Mouse (Mus musculus): ENCODE data around the gene Slc6a16.

Gene Slc6a16

GRCm38 (mm10) chr7:45240633-45241388, at the start of gene Slc6a16:
Gene Slc6a16 (plus strand): TSS chr7:45241085.
- peak; percentile 58 for DNase-seq (ENCODE audit: low spot score)

DNA sequence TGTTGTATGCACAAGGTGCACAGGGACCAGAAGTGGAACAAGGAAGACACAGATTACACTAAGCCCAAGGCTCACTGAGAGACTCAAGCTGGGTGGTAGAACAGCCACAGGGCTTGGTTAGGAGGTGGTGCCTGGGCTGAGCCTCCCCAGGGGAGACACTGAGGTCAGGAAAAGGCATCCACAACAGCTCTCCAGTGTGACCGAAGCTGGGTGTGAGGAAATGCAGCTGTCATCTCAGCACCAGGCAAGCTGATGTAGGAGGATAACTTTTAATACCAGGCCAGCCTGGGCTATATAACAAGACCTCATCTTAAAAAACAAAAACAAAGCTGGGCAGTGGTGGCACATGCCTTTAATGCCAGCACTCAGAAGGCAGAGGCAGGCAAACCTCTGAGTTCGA, 49.7 kb upstream of the Slc6a16 start:
- DNase-seq (ENCODE audit: low spot score), result no peak

GRCm38 (mm10) chr7:45191803-45192363, 49.0 kb upstream of the Slc6a16 start:
- no peak for DNase-seq (ENCODE audit: low spot score)

- no peak for DNase-seq (ENCODE audit: low spot score)
These were observed 48.1 kb upstream of the Slc6a16 start for GRCm38 (mm10) chr7:45192585-45193310.

GRCm38 (mm10) chr7:45193406-45193805, 47.5 kb upstream of the Slc6a16 start:
- DNase-seq (ENCODE audit: low spot score), result no peak

- no peak for DNase-seq (ENCODE audit: low spot score)
These were observed 46.8 kb upstream of the Slc6a16 start for GRCm38 (mm10) chr7:45193871-45194785.

DNA sequence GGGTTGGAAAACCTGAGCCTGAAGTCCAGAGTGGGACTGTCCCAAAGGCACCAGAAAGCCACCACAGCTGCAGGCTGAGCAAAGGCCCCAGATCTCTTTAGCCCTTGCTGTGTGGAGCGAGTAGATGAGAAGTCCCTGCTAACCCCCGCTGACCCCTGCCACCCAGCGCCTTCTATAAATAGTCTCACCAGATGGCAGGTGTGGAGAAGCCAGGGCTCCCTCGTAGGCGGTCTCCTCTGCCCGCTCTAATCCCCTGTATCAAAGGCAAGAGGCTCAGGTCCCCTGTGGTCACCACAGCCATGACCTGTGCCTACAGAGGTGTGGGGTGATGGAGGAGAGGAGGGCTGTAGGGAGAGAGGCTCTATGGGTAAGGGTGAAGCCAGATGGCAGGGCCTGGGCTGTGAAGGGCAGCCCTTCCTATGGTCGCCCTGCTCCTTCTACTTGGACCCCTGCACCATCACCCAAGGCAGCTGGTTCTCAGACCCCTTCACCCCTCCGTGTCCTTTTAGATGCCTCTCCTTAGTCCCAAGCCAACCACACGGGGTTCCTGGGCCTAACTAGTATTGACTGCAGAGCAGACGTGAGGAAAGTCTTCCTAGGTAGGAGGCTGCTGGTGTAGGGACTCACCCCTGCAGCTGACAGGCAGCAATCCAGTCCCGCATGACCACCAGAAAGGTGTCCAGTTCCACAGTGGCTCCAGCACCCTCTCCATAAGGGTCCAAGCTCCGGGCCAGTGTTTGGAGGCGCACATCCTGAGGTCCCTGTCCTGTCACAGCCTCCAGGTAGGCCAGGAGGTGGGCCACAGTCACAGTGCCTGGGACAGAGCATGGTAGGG, 45.3 kb upstream of the Slc6a16 start:
- no peak for DNase-seq (ENCODE audit: low spot score)

GRCm38 (mm10) chr7:45196176-45196535, 44.7 kb upstream of the Slc6a16 start:
- DNase-seq (ENCODE audit: low spot score), result no peak

GRCm38 (mm10) chr7:45196994-45197393, 43.9 kb upstream of the Slc6a16 start:
- no peak for DNase-seq (ENCODE audit: low spot score)

DNA sequence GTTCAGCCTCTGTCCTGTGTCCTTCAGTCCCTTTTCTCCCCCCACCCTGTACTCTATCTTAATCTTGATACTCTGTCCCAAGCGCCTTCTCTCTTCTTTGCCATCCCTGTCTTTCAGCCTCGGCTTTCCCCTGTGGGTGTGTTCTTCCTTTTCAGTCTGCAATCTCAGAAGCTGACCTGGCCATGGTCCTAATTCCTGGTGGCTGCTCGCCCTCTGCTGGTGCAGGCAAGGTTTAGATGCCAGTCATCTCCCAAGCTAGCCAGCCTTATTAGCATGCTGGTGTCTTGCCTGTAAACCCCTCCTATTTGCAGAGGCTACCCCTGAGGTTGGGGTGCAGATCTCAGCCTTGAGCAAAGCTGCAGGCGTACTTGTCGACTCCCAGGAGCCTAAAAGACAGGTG, 42.5 kb upstream of the Slc6a16 start:
- peak; percentile 75 for DNase-seq (ENCODE audit: low spot score)

- no peak for DNase-seq (ENCODE audit: low spot score)
These were observed 41.9 kb upstream of the Slc6a16 start for GRCm38 (mm10) chr7:45198961-45199360.

DNA sequence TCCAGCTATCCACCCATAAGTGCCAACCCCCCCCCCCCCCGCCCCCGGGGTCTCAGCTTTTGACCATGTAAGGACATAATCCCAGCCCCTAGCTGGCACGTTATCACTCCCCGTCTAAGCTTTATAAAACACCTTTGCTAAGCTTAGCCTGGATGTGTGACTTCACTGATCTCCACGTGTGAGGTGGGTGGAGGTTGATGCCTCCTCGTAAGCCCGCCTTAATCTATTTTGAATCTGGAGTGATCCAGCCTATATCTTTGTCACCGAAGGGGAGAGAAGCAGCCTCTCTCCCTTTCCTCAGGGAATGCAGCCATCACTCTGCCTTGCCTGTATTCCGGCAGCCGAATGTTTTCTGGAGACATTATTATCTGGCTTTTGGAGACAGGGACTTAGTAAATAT, 38.2 kb upstream of the Slc6a16 start:
- DNase-seq (ENCODE audit: low spot score), result no peak

- peak; percentile 91 for DNase-seq (ENCODE audit: low spot score)
These were observed 36.3 kb upstream of the Slc6a16 start, which contains the start of gene Ccdc155 for GRCm38 (mm10) chr7:45204380-45205143. Gene Ccdc155 (minus strand): TSS chr7:45204892.

DNA sequence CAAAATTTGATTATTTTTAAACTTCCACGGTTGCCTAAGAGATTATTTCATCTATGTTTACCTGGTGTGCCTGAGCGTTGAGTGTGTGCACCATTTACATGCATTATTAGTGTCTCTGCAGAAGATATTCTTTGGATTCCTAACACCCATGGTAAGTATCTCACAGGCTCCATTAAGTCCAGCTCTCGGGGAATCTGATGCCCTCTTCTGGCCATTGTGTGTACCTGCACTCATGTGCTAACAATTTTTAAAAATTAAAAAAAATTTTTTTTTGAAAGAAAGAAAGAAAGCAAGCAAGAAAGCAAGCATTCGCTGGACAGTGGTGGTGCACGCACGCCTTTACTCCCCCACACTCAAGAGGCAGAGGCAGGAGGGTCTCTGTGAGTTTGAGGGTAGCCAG, 32.6 kb upstream of the Slc6a16 start:
- no peak for DNase-seq (ENCODE audit: low spot score)

DNA sequence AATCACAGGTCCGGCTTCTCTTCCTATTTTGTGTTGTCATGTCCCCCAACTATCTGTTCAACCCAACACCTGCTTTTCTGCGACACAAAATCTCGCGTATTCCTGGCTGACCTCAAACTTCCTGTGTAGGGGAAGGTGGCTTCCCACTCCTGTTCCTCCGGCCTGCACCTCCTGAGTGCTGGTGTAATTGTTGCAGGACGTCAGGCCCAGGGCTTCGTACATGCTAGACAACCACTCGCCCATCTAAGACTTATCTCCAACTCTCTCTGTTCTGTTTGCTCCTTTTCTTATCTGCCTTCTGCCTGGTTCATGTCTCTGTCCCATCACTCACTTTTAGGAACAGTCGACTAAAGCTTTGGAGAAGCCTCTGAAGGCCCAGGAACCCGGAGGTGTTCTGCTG, 29.8 kb upstream of the Slc6a16 start:
- no peak for DNase-seq (ENCODE audit: low spot score)

- DNase-seq (ENCODE audit: low spot score), result no peak
These were observed 29.0 kb upstream of the Slc6a16 start, which contains the start of gene Dkkl1 for GRCm38 (mm10) chr7:45211851-45212251. Gene Dkkl1 (minus strand): TSS chr7:45212147.

GRCm38 (mm10) chr7:45212356-45212755, 28.5 kb upstream of the Slc6a16 start:
- no peak for DNase-seq (ENCODE audit: low spot score)

GRCm38 (mm10) chr7:45213708-45214107, 27.2 kb upstream of the Slc6a16 start:
- no peak for DNase-seq (ENCODE audit: low spot score)

- no peak for DNase-seq (ENCODE audit: low spot score)
These were observed 25.0 kb upstream of the Slc6a16 start, which contains the start of gene Tead2 for GRCm38 (mm10) chr7:45215673-45216441. Gene Tead2 (plus strand): TSS chr7:45215753.
